Comparison of ENCODE assay signal across 16 mouse cellular contexts in genomic region chr3:87401321-87401720, GRCm38 (mm10). TPM values are rescaled to one million over a fixed set of nuclear protein-coding genes. Genes with fewer than 3 reads are reported as not detected.
DNase-seq lines count a peak whose midpoint lies in the region; ATAC-seq and TF ChIP-seq lines count a peak whose summit lies in the region.
"Had no signal": no experiment of that assay in that cellular context is flagged by ENCODE, and none has a peak within 500 bp of the region (broad histone marks: within the 10 kb centered on the region; RNA-seq: fewer than 3 reads in every experiment).

No protein-coding gene starts in this region.

- H3K4me2 ChIP-seq in midbrain, embryonic 11.5 days: no peak overlapping the region
- peak overlapping the region; percentile 49 for H3K4me2 ChIP-seq in liver, postnatal 0 days (ENCODE audit: low read depth, low read length)
- H3K4me2 ChIP-seq in hindbrain, embryonic 11.5 days (replicated peaks; ENCODE audit: low read depth, low read length): no peak overlapping the region
- no peak overlapping the region for H3K4me2 ChIP-seq in neural tube, embryonic 15.5 days
- no peak overlapping the region for H3K4me2 ChIP-seq in hindbrain, embryonic 12.5 days (replicated peaks)
- H3K4me2 ChIP-seq: forebrain, embryonic 15.5 days; hindbrain, embryonic 13.5 days; stomach, embryonic 15.5 days had no signal

- no peaks in the 10 kb centered on the region for H3K9me3 ChIP-seq in midbrain, embryonic 11.5 days (ENCODE audit: control insufficient read depth, low read length)
- no peaks in the 10 kb centered on the region for H3K9me3 ChIP-seq in midbrain, embryonic 10.5 days (replicated peaks)
- no peaks in the 10 kb centered on the region for H3K9me3 ChIP-seq in liver, postnatal 0 days (ENCODE audit: low read length)
- H3K9me3 ChIP-seq in hindbrain, embryonic 11.5 days (ENCODE audit: control insufficient read depth, low read length): no peaks in the 10 kb centered on the region
- H3K9me3 ChIP-seq in neural tube, embryonic 15.5 days (replicated peaks): no peaks in the 10 kb centered on the region
- H3K9me3 ChIP-seq in hindbrain, embryonic 12.5 days (replicated peaks): no peaks in the 10 kb centered on the region
- H3K9me3 ChIP-seq: forebrain, embryonic 15.5 days; hindbrain, embryonic 13.5 days; stomach, embryonic 15.5 days had no signal

- H3K36me3 ChIP-seq in midbrain, embryonic 11.5 days (ENCODE audit: control insufficient read depth, insufficient read depth, low read length): no peaks in the 10 kb centered on the region
- no peaks in the 10 kb centered on the region for H3K36me3 ChIP-seq in midbrain, embryonic 10.5 days
- no peaks in the 10 kb centered on the region for H3K36me3 ChIP-seq in liver, postnatal 0 days (replicated peaks; ENCODE audit: insufficient read depth, low read length)
- H3K36me3 ChIP-seq in hindbrain, embryonic 11.5 days (ENCODE audit: control insufficient read depth, insufficient read depth, low read length): no peaks in the 10 kb centered on the region
- no peaks in the 10 kb centered on the region for H3K36me3 ChIP-seq in neural tube, embryonic 15.5 days
- no peaks in the 10 kb centered on the region for H3K36me3 ChIP-seq in hindbrain, embryonic 12.5 days
- H3K36me3 ChIP-seq: forebrain, embryonic 15.5 days; hindbrain, embryonic 13.5 days; stomach, embryonic 15.5 days had no signal

- H3K27ac ChIP-seq in midbrain, embryonic 11.5 days (ENCODE audit: low read depth, low read length): no peak overlapping the region
- no peak overlapping the region for H3K27ac ChIP-seq in midbrain, embryonic 10.5 days (replicated peaks)
- peak overlapping the region; percentile 71; the same call in 1 of the 2 replicates for H3K27ac ChIP-seq in liver, postnatal 0 days (ENCODE audit: low read depth)
- H3K27ac ChIP-seq in hindbrain, embryonic 11.5 days (ENCODE audit: low read depth, low read length): no peak overlapping the region
- H3K27ac ChIP-seq in neural tube, embryonic 15.5 days (replicated peaks): no peak overlapping the region
- no peak overlapping the region for H3K27ac ChIP-seq in hindbrain, embryonic 12.5 days
- H3K27ac ChIP-seq: forebrain, embryonic 15.5 days; hindbrain, embryonic 13.5 days; stomach, embryonic 15.5 days had no signal

- no peak for TF ChIP-seq CTCF in liver, postnatal 0 days (IDR thresholded peaks at IDR 0.05; ENCODE audit: low read depth)

- TF ChIP-seq EP300 in liver, postnatal 0 days (IDR thresholded peaks at IDR 0.05; ENCODE audit: low read depth): no peak

- no peak for ATAC-seq in midbrain, embryonic 11.5 days (ENCODE audit: low FRiP score)
- ATAC-seq in liver, postnatal 0 days: peak; percentile 35; the same call in 1 of the 2 replicates
- ATAC-seq in hindbrain, embryonic 11.5 days (ENCODE audit: low FRiP score): no peak
- no peak for ATAC-seq in neural tube, embryonic 15.5 days (ENCODE audit: low FRiP score)
- ATAC-seq in hindbrain, embryonic 12.5 days (ENCODE audit: low FRiP score): no peak
- ATAC-seq: forebrain, embryonic 15.5 days; midbrain, embryonic 16.5 days had no signal

- H3K4me3 ChIP-seq in midbrain, embryonic 11.5 days (ENCODE audit: low read depth, low read length): no peak overlapping the region
- no peak overlapping the region for H3K4me3 ChIP-seq in midbrain, embryonic 10.5 days
- no peak overlapping the region for H3K4me3 ChIP-seq in liver, postnatal 0 days (ENCODE audit: low read depth, low read length)
- no peak overlapping the region for H3K4me3 ChIP-seq in hindbrain, embryonic 11.5 days (ENCODE audit: low read depth, low read length)
- H3K4me3 ChIP-seq in neural tube, embryonic 15.5 days (replicated peaks): no peak overlapping the region
- no peak overlapping the region for H3K4me3 ChIP-seq in hindbrain, embryonic 12.5 days
- H3K4me3 ChIP-seq: forebrain, embryonic 15.5 days; hindbrain, embryonic 13.5 days; stomach, embryonic 15.5 days had no signal

- peak; percentile 35 for DNase-seq in midbrain, embryonic 11.5 days (ENCODE audit: low spot score, missing footprints)
- no peak for DNase-seq in midbrain, embryonic 10.5 days (ENCODE audit: low spot score)
- peak; percentile 27 for DNase-seq in liver, postnatal 0 days
- DNase-seq in spleen, adult 12 weeks (ENCODE audit: low spot score): peak; percentile 15
- no peak for DNase-seq in hindbrain, embryonic 11.5 days (ENCODE audit: low spot score)
- no peak for DNase-seq in gastrocnemius, postnatal 14 days
- DNase-seq: embryo, embryonic 11 days had no signal

- 81% methylated on average over 5 of the region's 5 CpGs for WGBS in midbrain, embryonic 11.5 days
- 72% methylated on average over 5 of the region's 5 CpGs for WGBS in midbrain, embryonic 10.5 days
- 28% methylated on average over 5 of the region's 5 CpGs for WGBS in liver, postnatal 0 days (ENCODE audit: insufficient replicate concordance)
- 76% methylated on average over 5 of the region's 5 CpGs for WGBS in hindbrain, embryonic 11.5 days
- WGBS in neural tube, embryonic 15.5 days: 68% methylated on average over 5 of the region's 5 CpGs
- WGBS in hindbrain, embryonic 12.5 days: 63% methylated on average over 5 of the region's 5 CpGs

- no peak overlapping the region for H3K9ac ChIP-seq in midbrain, embryonic 11.5 days (ENCODE audit: low read length)
- no peak overlapping the region for H3K9ac ChIP-seq in liver, postnatal 0 days (replicated peaks)
- H3K9ac ChIP-seq in hindbrain, embryonic 11.5 days (ENCODE audit: low read depth, low read length): no peak overlapping the region
- H3K9ac ChIP-seq in neural tube, embryonic 15.5 days (replicated peaks): no peak overlapping the region
- no peak overlapping the region for H3K9ac ChIP-seq in hindbrain, embryonic 12.5 days
- H3K9ac ChIP-seq: forebrain, embryonic 15.5 days; hindbrain, embryonic 13.5 days; stomach, embryonic 15.5 days had no signal

- no peaks in the 10 kb centered on the region for H3K27me3 ChIP-seq in midbrain, embryonic 11.5 days (ENCODE audit: control insufficient read depth, insufficient read depth, low read length)
- H3K27me3 ChIP-seq in midbrain, embryonic 10.5 days (ENCODE audit: low read depth, poor library complexity, severe bottlenecking): no peaks in the 10 kb centered on the region
- H3K27me3 ChIP-seq in liver, postnatal 0 days (ENCODE audit: insufficient read depth, low read length): no peaks in the 10 kb centered on the region
- H3K27me3 ChIP-seq in hindbrain, embryonic 11.5 days (ENCODE audit: control insufficient read depth, insufficient read depth, low read length): no peaks in the 10 kb centered on the region
- H3K27me3 ChIP-seq in neural tube, embryonic 15.5 days (replicated peaks): no peaks in the 10 kb centered on the region
- H3K27me3 ChIP-seq in hindbrain, embryonic 12.5 days: no peaks in the 10 kb centered on the region
- H3K27me3 ChIP-seq: forebrain, embryonic 15.5 days; hindbrain, embryonic 13.5 days; stomach, embryonic 15.5 days had no signal

- intact Hi-C loops in gastrocnemius, postnatal 14 days (cut with DNase I; ENCODE audit: low total_unique reads): no loop called here

- no peaks in the 10 kb centered on the region for H3K4me1 ChIP-seq in midbrain, embryonic 11.5 days (ENCODE audit: control insufficient read depth, insufficient read depth, low read length)
- no peaks in the 10 kb centered on the region for H3K4me1 ChIP-seq in midbrain, embryonic 10.5 days
- no peaks in the 10 kb centered on the region for H3K4me1 ChIP-seq in liver, postnatal 0 days (ENCODE audit: insufficient read depth)
- no peaks in the 10 kb centered on the region for H3K4me1 ChIP-seq in hindbrain, embryonic 11.5 days (replicated peaks; ENCODE audit: control insufficient read depth, insufficient read depth, low read length)
- no peaks in the 10 kb centered on the region for H3K4me1 ChIP-seq in neural tube, embryonic 15.5 days
- H3K4me1 ChIP-seq in hindbrain, embryonic 12.5 days: no peaks in the 10 kb centered on the region
- H3K4me1 ChIP-seq: forebrain, embryonic 15.5 days; hindbrain, embryonic 13.5 days; stomach, embryonic 15.5 days had no signal

RNA-seq across cellular contexts. Expression of gene Fcrl1, which starts 25.1 kb away (rescaled TPM):
- 0.12 TPM in 1 of 2 replicates, not detected in the other for polyA plus RNA-seq in midbrain, embryonic 11.5 days (2014; fragmentation: Nextera tagmentation; extraction: Ambion mirVana)
- polyA plus RNA-seq in midbrain, embryonic 10.5 days (2016; fragmentation: Nextera tagmentation; extraction: Ambion mirVana): not detected in 2 replicates
- 0.95 and 1.7 TPM in 2 replicates for polyA plus RNA-seq in liver, postnatal 0 days (2015; fragmentation: Nextera tagmentation; extraction: Ambion mirVana)
- 0.11 TPM in 1 of 2 replicates, not detected in the other for polyA plus RNA-seq in hindbrain, embryonic 11.5 days (2014; fragmentation: Nextera tagmentation; extraction: Ambion mirVana)
- polyA plus RNA-seq in neural tube, embryonic 15.5 days (2015; fragmentation: Nextera tagmentation; extraction: Ambion mirVana): 0.12 and 0.29 TPM in 2 replicates
- not detected for total RNA-seq in gastrocnemius, postnatal 14 days (2021)
- 0.15 TPM in 1 of 2 replicates, not detected in the other for polyA plus RNA-seq in hindbrain, embryonic 12.5 days (2016; fragmentation: Nextera tagmentation; extraction: Ambion mirVana)
- total RNA-seq: MEL had no signal
- polyA plus RNA-seq: forebrain, embryonic 15.5 days had no signal

RNA-seq across cellular contexts. Expression of gene Fcrl5, which starts 34.3 kb away (rescaled TPM):
- polyA plus RNA-seq in midbrain, embryonic 11.5 days (2014; fragmentation: Nextera tagmentation; extraction: Ambion mirVana): not detected in 2 replicates
- polyA plus RNA-seq in midbrain, embryonic 10.5 days (2016; fragmentation: Nextera tagmentation; extraction: Ambion mirVana): not detected in 2 replicates
- polyA plus RNA-seq in liver, postnatal 0 days (2015; fragmentation: Nextera tagmentation; extraction: Ambion mirVana): not detected in 2 replicates
- not detected in 2 replicates for polyA plus RNA-seq in hindbrain, embryonic 11.5 days (2014; fragmentation: Nextera tagmentation; extraction: Ambion mirVana)
- not detected in 2 replicates for polyA plus RNA-seq in neural tube, embryonic 15.5 days (2015; fragmentation: Nextera tagmentation; extraction: Ambion mirVana)
- total RNA-seq in gastrocnemius, postnatal 14 days (2021): not detected
- polyA plus RNA-seq in hindbrain, embryonic 12.5 days (2016; fragmentation: Nextera tagmentation; extraction: Ambion mirVana): not detected in 2 replicates
- total RNA-seq: MEL had no signal
- polyA plus RNA-seq: forebrain, embryonic 15.5 days; hindbrain, embryonic 13.5 days; kidney, embryonic 14.5 days; limb, embryonic 11.5 days; midbrain, embryonic 16.5 days; stomach, embryonic 15.5 days had no signal

RNA-seq across cellular contexts. Expression of gene Cd5l, which starts 43.6 kb away (rescaled TPM):
- polyA plus RNA-seq in midbrain, embryonic 11.5 days (2014; fragmentation: Nextera tagmentation; extraction: Ambion mirVana): 0.10 and 0.11 TPM in 2 replicates
- polyA plus RNA-seq in midbrain, embryonic 10.5 days (2016; fragmentation: Nextera tagmentation; extraction: Ambion mirVana): not detected in 2 replicates
- 64.4 and 70.9 TPM in 2 replicates for polyA plus RNA-seq in liver, postnatal 0 days (2015; fragmentation: Nextera tagmentation; extraction: Ambion mirVana)
- polyA plus RNA-seq in hindbrain, embryonic 11.5 days (2014; fragmentation: Nextera tagmentation; extraction: Ambion mirVana): 0.11 and 0.26 TPM in 2 replicates
- polyA plus RNA-seq in neural tube, embryonic 15.5 days (2015; fragmentation: Nextera tagmentation; extraction: Ambion mirVana): 0.12 and 0.28 TPM in 2 replicates
- total RNA-seq in gastrocnemius, postnatal 14 days (2021): not detected
- polyA plus RNA-seq in hindbrain, embryonic 12.5 days (2016; fragmentation: Nextera tagmentation; extraction: Ambion mirVana): 0.26 TPM in 1 of 2 replicates, not detected in the other
- total RNA-seq: MEL had no signal
- polyA plus RNA-seq: hindbrain, embryonic 13.5 days; kidney, embryonic 14.5 days had no signal

Comparison
In these comparisons a context has a peak if more than half of its experiments do, and no peak if none do; other contexts are left out.
1. DNase-seq: peak in midbrain, embryonic 11.5 days (single experiment), liver, postnatal 0 days (single experiment) and spleen, adult 12 weeks (single experiment); none in midbrain, embryonic 10.5 days (single experiment), hindbrain, embryonic 11.5 days (single experiment) and gastrocnemius, postnatal 14 days (single experiment).
2. RNA of gene Cd5l, which starts 43.6 kb away (polyA plus RNA-seq): 64.4 to 70.9 TPM in liver, postnatal 0 days; 0.11 to 0.26 TPM in hindbrain, embryonic 11.5 days, 0.12 to 0.28 TPM in neural tube, embryonic 15.5 days, 0.10 to 0.11 TPM in midbrain, embryonic 11.5 days, not detected in midbrain, embryonic 10.5 days and 0.26 TPM in hindbrain, embryonic 12.5 days; every median in the first group is over 10 times any median in the second.